16 mouse cellular contexts compared by ENCODE assay signal in genomic region chr1:107353046-107353445, GRCm38 (mm10). TPM values are rescaled to one million over a fixed set of nuclear protein-coding genes. Genes with fewer than 3 reads are reported as not detected.
DNase-seq lines count a peak whose midpoint lies in the region; ATAC-seq and TF ChIP-seq lines count a peak whose summit lies in the region.
"Had no signal": no experiment of that assay in that cellular context is flagged by ENCODE, and none has a peak within 500 bp of the region (broad histone marks: within the 10 kb centered on the region; RNA-seq: fewer than 3 reads in every experiment).

No protein-coding gene starts in this region.

- H3K27ac ChIP-seq in kidney, postnatal 0 days = no peak overlapping the region
- no peak overlapping the region for H3K27ac ChIP-seq in CH12.LX (ENCODE audit: insufficient read depth, low read depth)
- H3K27ac ChIP-seq in forebrain, embryonic 13.5 days = no peak overlapping the region
- H3K27ac ChIP-seq: forebrain, embryonic 10.5 days; hindbrain, embryonic 15.5 days; liver, embryonic 15.5 days had no signal

- no peak for TF ChIP-seq EP300 in CH12.LX (IDR thresholded peaks at IDR 0.05; ENCODE audit: low read length)

- in situ Hi-C loops in CH12.LX (cut with MboI; ENCODE audit: low pct_ligation_motif_present, low pct_unique_long_range_greater_than_20kb, low sequenced_read_pairs) = no loop called here
- in situ Hi-C loops in Patski (cut with MboI; ENCODE audit: low pct_unique_long_range_greater_than_20kb) = no loop called here

- CTCF ChIA-PET in Patski (lab: Charles Lee) = interaction anchor here (1.1 to 1.6 kb wide), 2 partner anchors 16 to 202 kb away, joined by 3 read pairs; no protein-coding TSS in a partner anchor

- WGBS in kidney, postnatal 0 days = 33% methylated on average over 3 of the region's 3 CpGs
- WGBS in forebrain, embryonic 13.5 days = 49% methylated on average over 3 of the region's 3 CpGs

- POLR2A ChIA-PET in Patski (lab: Charles Lee) = no interaction called here

- TF ChIP-seq POLR2A in CH12.LX (IDR thresholded peaks at IDR 0.05; ENCODE audit: low read depth, low read length) = no peak

- H3K36me3 ChIP-seq in kidney, postnatal 0 days (ENCODE audit: insufficient read depth, low read length) = no peaks in the 10 kb centered on the region
- H3K36me3 ChIP-seq in CH12.LX (replicated peaks in 1 of 2; ENCODE audit: control insufficient read depth in 1 of 2, insufficient read depth in 1 of 2, low read length in 1 of 2) = no peaks in the 10 kb centered on the region
- H3K36me3 ChIP-seq in forebrain, embryonic 13.5 days (ENCODE audit: poor library complexity, severe bottlenecking) = no peaks in the 10 kb centered on the region
- H3K36me3 ChIP-seq: forebrain, embryonic 10.5 days; hindbrain, embryonic 15.5 days; liver, embryonic 15.5 days had no signal

- no peak overlapping the region for H3K4me3 ChIP-seq in kidney, postnatal 0 days (replicated peaks; ENCODE audit: low read depth, low read length)
- H3K4me3 ChIP-seq in CH12.LX (replicated peaks in 1 of 3; ENCODE audit: low read depth in 2 of 3, low read length in 2 of 3, poor library complexity in 1 of 3) = no peak overlapping the region
- H3K4me3 ChIP-seq in forebrain, embryonic 13.5 days = no peak overlapping the region
- H3K4me3 ChIP-seq: forebrain, embryonic 10.5 days; hindbrain, embryonic 15.5 days; liver, embryonic 15.5 days; megakaryocyte, embryonic 14.5 days had no signal

- TF ChIP-seq CTCF in kidney, postnatal 0 days (IDR thresholded peaks at IDR 0.05; ENCODE audit: low read depth) = peak; percentile 46
- peak; percentile 76 to 77 for TF ChIP-seq CTCF in CH12.LX (conservative IDR thresholded peaks at IDR 0.05 in 1 of 2, IDR thresholded peaks at IDR 0.05 in 1 of 2; ENCODE audit: low read depth in 2 of 2, low read length in 2 of 2)
- TF ChIP-seq CTCF in Patski (IDR thresholded peaks at IDR 0.05) = peak; percentile 53

- no peaks in the 10 kb centered on the region for H3K9me3 ChIP-seq in kidney, postnatal 0 days (replicated peaks; ENCODE audit: low read length)
- H3K9me3 ChIP-seq in CH12.LX (replicated peaks; ENCODE audit: low read length) = no peaks in the 10 kb centered on the region
- no peaks in the 10 kb centered on the region for H3K9me3 ChIP-seq in forebrain, embryonic 13.5 days (replicated peaks)
- H3K9me3 ChIP-seq: forebrain, embryonic 10.5 days; hindbrain, embryonic 15.5 days; liver, embryonic 15.5 days; megakaryocyte, embryonic 14.5 days had no signal

- no peak overlapping the region for H3K9ac ChIP-seq in kidney, postnatal 0 days (ENCODE audit: low read depth, low read length)
- no peak overlapping the region for H3K9ac ChIP-seq in CH12.LX (ENCODE audit: insufficient read depth, low read depth)
- no peak overlapping the region for H3K9ac ChIP-seq in forebrain, embryonic 13.5 days
- H3K9ac ChIP-seq: hindbrain, embryonic 15.5 days; liver, embryonic 15.5 days had no signal

- no peak overlapping the region for H3K4me2 ChIP-seq in kidney, postnatal 0 days (ENCODE audit: low read length)
- no peak overlapping the region for H3K4me2 ChIP-seq in CH12.LX (ENCODE audit: insufficient read depth, low read depth, poor library complexity, severe bottlenecking)
- no peak overlapping the region for H3K4me2 ChIP-seq in forebrain, embryonic 13.5 days
- H3K4me2 ChIP-seq: hindbrain, embryonic 15.5 days; liver, embryonic 15.5 days had no signal

- H3K79me2 ChIP-seq in CH12.LX (replicated peaks; ENCODE audit: control insufficient read depth, extremely low read depth, insufficient read depth, poor library complexity, severe bottlenecking) = no peaks in the 10 kb centered on the region

- TF ChIP-seq RAD21 in CH12.LX (IDR thresholded peaks at IDR 0.05; ENCODE audit: low read depth, low read length) = peak; percentile 49

- no peaks in the 10 kb centered on the region for H3K4me1 ChIP-seq in kidney, postnatal 0 days (replicated peaks; ENCODE audit: insufficient read depth, low read length)
- peaks cover 0 to 8% of the 10 kb centered on the region in 2 experiments; a peak in 2 of 4 replicates for H3K4me1 ChIP-seq in CH12.LX (ENCODE audit: control insufficient read depth in 1 of 2, insufficient read depth in 2 of 2)
- H3K4me1 ChIP-seq in forebrain, embryonic 13.5 days = no peaks in the 10 kb centered on the region
- H3K4me1 ChIP-seq: forebrain, embryonic 10.5 days; hindbrain, embryonic 15.5 days; liver, embryonic 15.5 days had no signal

- no peaks in the 10 kb centered on the region for H3K27me3 ChIP-seq in kidney, postnatal 0 days (ENCODE audit: insufficient read depth, low read length)
- H3K27me3 ChIP-seq in CH12.LX (replicated peaks) (no peaks in the 10 kb centered on the region), Patski (peaks cover 5% of the 10 kb centered on the region)
- no peaks in the 10 kb centered on the region for H3K27me3 ChIP-seq in forebrain, embryonic 13.5 days
- H3K27me3 ChIP-seq: hindbrain, embryonic 15.5 days; liver, embryonic 15.5 days; megakaryocyte, embryonic 14.5 days had no signal

- no peak for ATAC-seq in kidney, postnatal 0 days (replicated peaks; ENCODE audit: low FRiP score, low read depth)
- no peak for ATAC-seq in Patski
- ATAC-seq in megakaryocyte, adult 5-6 weeks (ENCODE audit: poor library complexity, severe bottlenecking) = peak; percentile 71
- no peak for ATAC-seq in forebrain, embryonic 13.5 days

- dilution Hi-C loops in CH12.LX (cut with MboI; ENCODE audit: extremely low pct_ligation_motif_present, extremely low pct_unique_long_range_greater_than_20kb, low sequenced_read_pairs) = no loop called here

- no peak for DNase-seq in kidney, postnatal 0 days (ENCODE audit: low spot score)
- no peak for DNase-seq in kidney, postnatal 14 days
- DNase-seq in CH12.LX (ENCODE audit: extremely low read depth) (peak; percentile 41), Patski (ENCODE audit: low read depth, low spot score) (no peak)
- no peak for DNase-seq in gastrocnemius, adult 8-10 months (ENCODE audit: low spot score in 2 of 2)
- DNase-seq: cerebellum, postnatal 14 days; heart, adult 11 months had no signal

TF ChIP-seq in CH12.LX, 34 proteins besides CTCF, POLR2A, EP300 and RAD21:
- TF ChIP-seq SMC3 (IDR thresholded peaks at IDR 0.05; ENCODE audit: low read depth, low read length) = peak; percentile 78
- no peak for TF ChIP-seq TCF12 (IDR thresholded peaks at IDR 0.05; ENCODE audit: low read depth, low read length)
- TF ChIP-seq MXI1 (IDR thresholded peaks at IDR 0.05; ENCODE audit: low read depth, low read length) = no peak
- 0 out of 2 replicates have a peak, but pooled peaks have one; percentile 52 for TF ChIP-seq MYC (IDR thresholded peaks at IDR 0.05; ENCODE audit: low read depth, low read length)
- no peak for TF ChIP-seq UBTF (IDR thresholded peaks at IDR 0.05; ENCODE audit: low read depth, low read length)
- no peak for TF ChIP-seq MAFK (IDR thresholded peaks at IDR 0.05; ENCODE audit: insufficient replicate concordance, low read length)
- TF ChIP-seq CHD1 (IDR thresholded peaks at IDR 0.05; ENCODE audit: low read depth, low read length) = no peak
- TF ChIP-seq JUN (IDR thresholded peaks at IDR 0.05; ENCODE audit: insufficient read depth, low read depth, low read length) = no peak
- no peak for TF ChIP-seq IRF4 (IDR thresholded peaks at IDR 0.05; ENCODE audit: low read depth, low read length)
- no peak for TF ChIP-seq CHD2 (IDR thresholded peaks at IDR 0.05; ENCODE audit: low read length)
- TF ChIP-seq TBP (conservative IDR thresholded peaks at IDR 0.05; ENCODE audit: low read depth, low read length) = no peak
- no peak for TF ChIP-seq SIN3A (IDR thresholded peaks at IDR 0.05; ENCODE audit: low read length)
- TF ChIP-seq MEF2A (IDR thresholded peaks at IDR 0.05; ENCODE audit: borderline replicate concordance, low read depth, low read length) = no peak
- no peak for TF ChIP-seq ELF1 (IDR thresholded peaks at IDR 0.05; ENCODE audit: low read depth, low read length)
TF ChIP-seq in CH12.LX: peak in this region for 2.

RNA-seq across cellular contexts. Expression of gene Serpinb11, which starts 8.0 kb away (rescaled TPM):
- polyA plus RNA-seq in kidney, postnatal 0 days (2015; fragmentation: Nextera tagmentation; extraction: Ambion mirVana) = not detected in 2 replicates
- total RNA-seq in CH12.LX (2012; rRNA removed) (not detected in 2 replicates), CH12.LX (2014; rRNA removed) (0.12 TPM in 1 of 2 replicates, not detected in the other)
- polyA plus RNA-seq in CH12.LX (2012; ENCODE audit: insufficient read length, low read depth) (not detected in 2 replicates), Patski (2021) (not detected)
- not detected in 2 replicates for total RNA-seq in megakaryocyte, adult 5-6 weeks (2015)
- not detected in 2 replicates for total RNA-seq in megakaryocyte, adult 5-6 weeks (2017)
- not detected for total RNA-seq in gastrocnemius, adult 8-10 months (2022)
- not detected in 2 replicates for polyA plus RNA-seq in forebrain, embryonic 13.5 days (2015; fragmentation: Nextera tagmentation; extraction: Ambion mirVana)
- total RNA-seq: adrenal gland, postnatal 4 days; left cerebral cortex, adult 8-10 months had no signal
- polyA plus RNA-seq: forebrain, embryonic 10.5 days; hindbrain, embryonic 15.5 days; kidney, embryonic 14.5 days; liver, embryonic 15.5 days had no signal

RNA-seq across cellular contexts. Expression of gene Serpinb7, which starts 46.4 kb away (rescaled TPM):
- polyA plus RNA-seq in kidney, postnatal 0 days (2015; fragmentation: Nextera tagmentation; extraction: Ambion mirVana) = not detected in 2 replicates
- total RNA-seq in CH12.LX (2012; rRNA removed) = 0.17 and 0.21 TPM in 2 replicates
- 0.16 TPM in 1 of 2 replicates, not detected in the other for total RNA-seq in CH12.LX (2014; rRNA removed)
- polyA plus RNA-seq in CH12.LX (2012; ENCODE audit: insufficient read length, low read depth) = 0.20 TPM in 1 of 2 replicates, not detected in the other
- 0.10 TPM for polyA plus RNA-seq in Patski (2021)
- total RNA-seq in megakaryocyte, adult 5-6 weeks (2015) = not detected in 2 replicates
- total RNA-seq in megakaryocyte, adult 5-6 weeks (2017) = not detected in 2 replicates
- total RNA-seq in gastrocnemius, adult 8-10 months (2022) = under 1 TPM; 0.16 to 0.97 (median 0.57) TPM
- polyA plus RNA-seq in forebrain, embryonic 13.5 days (2015; fragmentation: Nextera tagmentation; extraction: Ambion mirVana) = not detected in 2 replicates
- total RNA-seq: adrenal gland, postnatal 4 days; left cerebral cortex, adult 8-10 months had no signal
- polyA plus RNA-seq: forebrain, embryonic 10.5 days; kidney, embryonic 14.5 days had no signal
